18 mouse cellular contexts compared by ENCODE assay signal in the genomic region with DNA sequence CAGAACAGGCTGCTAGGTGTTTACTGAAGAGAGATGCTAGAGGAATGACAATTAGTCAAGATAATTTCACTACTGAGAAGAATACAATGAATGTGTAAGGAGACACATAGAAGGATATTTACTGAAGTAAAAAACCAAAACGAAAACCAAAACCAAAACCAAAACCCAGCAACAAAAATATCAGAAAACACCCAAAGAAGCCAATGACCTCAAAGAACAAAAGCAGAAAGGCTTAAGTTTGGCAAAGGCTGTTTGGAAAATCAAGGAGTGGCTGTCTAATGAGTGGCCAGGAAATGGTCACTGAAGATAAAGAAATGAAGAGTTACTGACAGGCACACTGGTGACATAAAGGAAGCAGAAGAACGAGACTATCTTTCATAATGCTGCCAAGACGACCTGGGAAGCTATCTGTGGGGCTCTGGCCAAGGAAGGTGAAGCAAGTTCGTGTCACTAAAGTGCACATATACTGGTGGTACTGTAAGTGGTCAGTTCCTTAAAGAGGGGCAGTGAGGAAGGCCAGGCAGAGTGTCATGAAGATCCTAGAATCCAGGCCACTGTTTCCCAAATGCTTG. TPM values are rescaled to one million over a fixed set of nuclear protein-coding genes. Genes with fewer than 3 reads are reported as not detected.
DNase-seq lines count a peak whose midpoint lies in the region; ATAC-seq and TF ChIP-seq lines count a peak whose summit lies in the region.
"Had no signal": no experiment of that assay in that cellular context is flagged by ENCODE, and none has a peak within 500 bp of the region (broad histone marks: within the 10 kb centered on the region; RNA-seq: fewer than 3 reads in every experiment).

No protein-coding gene starts in this region.

- no peak overlapping the region for H3K4me3 ChIP-seq in heart, embryonic 11.5 days (ENCODE audit: low read depth, low read length)
- H3K4me3 ChIP-seq in liver, postnatal 0 days (ENCODE audit: low read depth, low read length) = no peak overlapping the region
- H3K4me3 ChIP-seq in liver, embryonic 12.5 days = no peak overlapping the region
- peak overlapping the region; percentile 84 for H3K4me3 ChIP-seq in megakaryocyte, embryonic 14.5 days (replicated peaks)
- no peak overlapping the region for H3K4me3 ChIP-seq in forebrain, embryonic 10.5 days
- H3K4me3 ChIP-seq: embryonic facial prominence, embryonic 15.5 days; forebrain, embryonic 15.5 days; limb, embryonic 12.5 days; lung, embryonic 15.5 days; neural tube, embryonic 15.5 days had no signal

- TF ChIP-seq EP300 in liver, postnatal 0 days (IDR thresholded peaks at IDR 0.05; ENCODE audit: low read depth) = no peak

- TF ChIP-seq CTCF in liver, postnatal 0 days (IDR thresholded peaks at IDR 0.05; ENCODE audit: low read depth) = no peak

- H3K4me2 ChIP-seq in heart, embryonic 11.5 days = no peak overlapping the region
- peak overlapping the region; percentile 4; the same call in 1 of the 2 replicates for H3K4me2 ChIP-seq in liver, postnatal 0 days (ENCODE audit: low read depth, low read length)
- no peak overlapping the region for H3K4me2 ChIP-seq in liver, embryonic 12.5 days
- H3K4me2 ChIP-seq: embryonic facial prominence, embryonic 15.5 days; forebrain, embryonic 15.5 days; limb, embryonic 12.5 days; lung, embryonic 15.5 days; neural tube, embryonic 15.5 days had no signal

- WGBS in heart, embryonic 11.5 days (ENCODE audit: insufficient replicate concordance) = 59% methylated on average over 4 of the region's 4 CpGs
- WGBS in liver, postnatal 0 days (ENCODE audit: insufficient replicate concordance) = 39% methylated on average over 4 of the region's 4 CpGs
- 29% methylated on average over 4 of the region's 4 CpGs for WGBS in liver, embryonic 12.5 days (ENCODE audit: insufficient replicate concordance)
- WGBS in forebrain, embryonic 10.5 days = 81% methylated on average over 4 of the region's 4 CpGs

- no peak for ATAC-seq in heart, embryonic 11.5 days (replicated peaks; ENCODE audit: insufficient number of reproducible peaks, low FRiP score, low TSS enrichment)
- no peak for ATAC-seq in liver, postnatal 0 days
- no peak for ATAC-seq in liver, embryonic 12.5 days
- ATAC-seq: forebrain, embryonic 15.5 days; midbrain, embryonic 16.5 days had no signal

- DNase-seq in heart, adult 9 months (ENCODE audit: low spot score in 2 of 2) = peak; percentile 5 to 13
- no peak for DNase-seq in liver, postnatal 0 days
- peak; percentile 37 for DNase-seq in MEL-GATA-1-ER (ENCODE audit: extremely low read depth, low read depth)
- DNase-seq in forebrain, embryonic 10.5 days (ENCODE audit: extremely low spot score, low spot score) = no peak
- no peak for DNase-seq in gastrocnemius, adult 18-20 months (ENCODE audit: low spot score)
- DNase-seq: adrenal gland, postnatal 10 days; gastrocnemius, postnatal 25 days; layer of hippocampus, postnatal 36 days; thymus, postnatal 25 days had no signal

- H3K36me3 ChIP-seq in heart, embryonic 11.5 days (ENCODE audit: control insufficient read depth, insufficient read depth, low read length) = peaks cover 21% of the 10 kb centered on the region
- peaks cover 38% of the 10 kb centered on the region for H3K36me3 ChIP-seq in liver, postnatal 0 days (replicated peaks; ENCODE audit: insufficient read depth, low read length)
- H3K36me3 ChIP-seq in liver, embryonic 12.5 days = peaks cover 65% of the 10 kb centered on the region
- peaks cover 91% of the 10 kb centered on the region for H3K36me3 ChIP-seq in megakaryocyte, embryonic 14.5 days (replicated peaks; ENCODE audit: low read length)
- H3K36me3 ChIP-seq in forebrain, embryonic 10.5 days (replicated peaks) = peaks cover 60% of the 10 kb centered on the region

- no peaks in the 10 kb centered on the region for H3K4me1 ChIP-seq in heart, embryonic 11.5 days (ENCODE audit: control insufficient read depth, insufficient read depth, low read length)
- peaks cover 6% of the 10 kb centered on the region; the same call in 1 of the 2 replicates for H3K4me1 ChIP-seq in liver, postnatal 0 days (ENCODE audit: insufficient read depth)
- H3K4me1 ChIP-seq in liver, embryonic 12.5 days = peaks cover 5% of the 10 kb centered on the region; the same call in 1 of the 2 replicates
- H3K4me1 ChIP-seq in megakaryocyte, embryonic 14.5 days = peaks cover 35% of the 10 kb centered on the region
- peaks cover 4% of the 10 kb centered on the region; the same call in 1 of the 2 replicates for H3K4me1 ChIP-seq in forebrain, embryonic 10.5 days
- H3K4me1 ChIP-seq: embryonic facial prominence, embryonic 15.5 days; forebrain, embryonic 15.5 days; limb, embryonic 12.5 days; lung, embryonic 15.5 days; neural tube, embryonic 15.5 days had no signal

- H3K9me3 ChIP-seq in heart, embryonic 11.5 days (replicated peaks; ENCODE audit: control insufficient read depth, low read length) = no peaks in the 10 kb centered on the region
- no peaks in the 10 kb centered on the region for H3K9me3 ChIP-seq in liver, postnatal 0 days (ENCODE audit: low read length)
- no peaks in the 10 kb centered on the region for H3K9me3 ChIP-seq in liver, embryonic 12.5 days (replicated peaks)
- peaks cover 4% of the 10 kb centered on the region; the same call in 1 of the 2 replicates for H3K9me3 ChIP-seq in megakaryocyte, embryonic 14.5 days
- no peaks in the 10 kb centered on the region for H3K9me3 ChIP-seq in forebrain, embryonic 10.5 days
- H3K9me3 ChIP-seq: embryonic facial prominence, embryonic 15.5 days; forebrain, embryonic 15.5 days; limb, embryonic 12.5 days; lung, embryonic 15.5 days; neural tube, embryonic 15.5 days had no signal

- no peaks in the 10 kb centered on the region for H3K27me3 ChIP-seq in heart, embryonic 11.5 days (ENCODE audit: control insufficient read depth, insufficient read depth, low read length)
- H3K27me3 ChIP-seq in liver, postnatal 0 days (ENCODE audit: insufficient read depth, low read length) = no peaks in the 10 kb centered on the region
- no peaks in the 10 kb centered on the region for H3K27me3 ChIP-seq in liver, embryonic 12.5 days (replicated peaks)
- H3K27me3 ChIP-seq in megakaryocyte, embryonic 14.5 days (replicated peaks) = no peaks in the 10 kb centered on the region
- no peaks in the 10 kb centered on the region for H3K27me3 ChIP-seq in forebrain, embryonic 10.5 days (ENCODE audit: poor library complexity, severe bottlenecking)
- H3K27me3 ChIP-seq: embryonic facial prominence, embryonic 15.5 days; forebrain, embryonic 15.5 days; limb, embryonic 12.5 days; lung, embryonic 15.5 days; neural tube, embryonic 15.5 days had no signal

- no peak overlapping the region for H3K27ac ChIP-seq in heart, embryonic 11.5 days (ENCODE audit: low read depth, low read length)
- H3K27ac ChIP-seq in liver, postnatal 0 days (ENCODE audit: low read depth) = no peak overlapping the region
- H3K27ac ChIP-seq in liver, embryonic 12.5 days = no peak overlapping the region
- H3K27ac ChIP-seq in forebrain, embryonic 10.5 days = no peak overlapping the region
- H3K27ac ChIP-seq: embryonic facial prominence, embryonic 15.5 days; forebrain, embryonic 15.5 days; limb, embryonic 12.5 days; lung, embryonic 15.5 days; neural tube, embryonic 15.5 days had no signal

- H3K9ac ChIP-seq in heart, embryonic 11.5 days (ENCODE audit: low read depth, low read length) = no peak overlapping the region
- H3K9ac ChIP-seq in liver, postnatal 0 days (replicated peaks) = no peak overlapping the region
- H3K9ac ChIP-seq in liver, embryonic 12.5 days = no peak overlapping the region
- H3K9ac ChIP-seq: embryonic facial prominence, embryonic 15.5 days; forebrain, embryonic 15.5 days; limb, embryonic 12.5 days; lung, embryonic 15.5 days; neural tube, embryonic 15.5 days had no signal

RNA-seq across cellular contexts. Expression of a gene that starts 27.5 kb away (rescaled TPM):
- 23.6 and 26.5 TPM in 2 replicates for polyA plus RNA-seq in heart, embryonic 11.5 days (2014; fragmentation: Nextera tagmentation; extraction: Ambion mirVana)
- 10.1 and 12.9 TPM in 2 replicates for polyA plus RNA-seq in liver, postnatal 0 days (2015; fragmentation: Nextera tagmentation; extraction: Ambion mirVana)
- 13.2 and 15.2 TPM in 2 replicates for polyA plus RNA-seq in liver, embryonic 12.5 days (2016; fragmentation: Nextera tagmentation; extraction: Ambion mirVana)
- 1.2 TPM in 1 of 2 replicates, not detected in the other for polyA plus RNA-seq in megakaryocyte, embryonic 14.5 days (2012; ENCODE audit: insufficient read depth, low replicate concordance)
- 23.2 and 24.3 TPM in 2 replicates for polyA plus RNA-seq in forebrain, embryonic 10.5 days (2016; fragmentation: Nextera tagmentation; extraction: Ambion mirVana)
- 10 to 100 TPM; 22.7 to 24.5 TPM for total RNA-seq in gastrocnemius, adult 18-20 months (2021)

RNA-seq across cellular contexts. Expression of a gene that starts 56.2 kb away (rescaled TPM):
- polyA plus RNA-seq in heart, embryonic 11.5 days (2014; fragmentation: Nextera tagmentation; extraction: Ambion mirVana) = 0.07 TPM in 1 of 2 replicates, not detected in the other
- polyA plus RNA-seq in liver, postnatal 0 days (2015; fragmentation: Nextera tagmentation; extraction: Ambion mirVana) = 0.08 TPM in 2 replicates
- not detected in 2 replicates for polyA plus RNA-seq in liver, embryonic 12.5 days (2016; fragmentation: Nextera tagmentation; extraction: Ambion mirVana)
- 0.06 TPM in 1 of 2 replicates, not detected in the other for polyA plus RNA-seq in megakaryocyte, embryonic 14.5 days (2012; ENCODE audit: insufficient read depth, low replicate concordance)
- polyA plus RNA-seq in forebrain, embryonic 10.5 days (2016; fragmentation: Nextera tagmentation; extraction: Ambion mirVana) = 0.05 and 0.15 TPM in 2 replicates
- 1 to 10 TPM; 1.1 to 2.9 TPM for total RNA-seq in gastrocnemius, adult 18-20 months (2021)

Comparison
In these comparisons a context has a peak if more than half of its experiments do, and no peak if none do; other contexts are left out.
1. DNase-seq: peak in heart, adult 9 months (2 of 2) and MEL-GATA-1-ER (single experiment); none in liver, postnatal 0 days (single experiment), forebrain, embryonic 10.5 days (single experiment) and gastrocnemius, adult 18-20 months (single experiment).